Mouse (Mus musculus) heart, embryonic 15.5 days (tissue): ENCODE measurements at regions not wholly inside any gene's neighbourhood (a gene's known extent, or its start where the extent isn't known, plus 50 kb on each side); places are given as distances from the start of the nearest gene placed in this dataset.

Source experiments
- ATAC-seq: fragments of 200-750 bp; cut with Nextera tagmentation; replicated peaks from 2 replicates; pipeline ENCODE4 v1.8.0; 2017; ENCODE audit warnings: low read depth, moderate TSS enrichment; ENCODE audit not compliant: insufficient number of reproducible peaks, insufficient read depth, low FRiP score
- H3K27ac ChIP-seq: fragments of 300-500 bp; sonication (generic); 2 replicates; pipeline ENCODE4 v1.5.1; 2015; ENCODE audit warnings: mild to moderate bottlenecking, inconsistent platforms
- H3K27me3 ChIP-seq: fragments of 300-500 bp; sonication (generic); 2 replicates; pipeline ENCODE4 v1.6.1; 2015; ENCODE audit warnings: inconsistent platforms
- H3K36me3 ChIP-seq: fragments of 300-500 bp; sonication (generic); 2 replicates; pipeline ENCODE4 v1.6.1; 2015; ENCODE audit warnings: mild to moderate bottlenecking, inconsistent platforms
- H3K4me1 ChIP-seq: fragments of 300-500 bp; sonication (generic); replicated peaks from 2 replicates; pipeline ENCODE4 v1.6.1; 2015; ENCODE audit warnings: inconsistent platforms
- H3K4me2 ChIP-seq: fragments of 300-500 bp; sonication (generic); 2 replicates; pipeline ENCODE4 v1.6.1; 2015; ENCODE audit warnings: inconsistent platforms, mild to moderate bottlenecking, moderate library complexity
- H3K4me3 ChIP-seq: fragments of 300-500 bp; sonication (generic); 2 replicates; pipeline ENCODE4 v1.5.1; 2015; ENCODE audit warnings: mild to moderate bottlenecking, inconsistent platforms
- H3K9ac ChIP-seq: fragments of 300-500 bp; sonication (generic); 2 replicates; pipeline ENCODE4 v1.6.1; 2015; ENCODE audit warnings: mild to moderate bottlenecking, inconsistent platforms
- H3K9me3 ChIP-seq: fragments of 300-500 bp; sonication (generic); replicated peaks from 2 replicates; pipeline ENCODE4 v1.6.1; 2016; ENCODE audit warnings: inconsistent platforms
- WGBS: fragments of 180-500 bp; shearing (Covaris S2); methylation state at CpG from one replicate; pipeline ENCODE4 v1.1.7; 2015; ENCODE audit warnings: mixed read lengths; 5-methylcytosine and 5-hydroxymethylcytosine counted together

- no peak for ATAC-seq
- no peaks in the 10 kb centered on the region for H3K27me3 ChIP-seq
- H3K4me1 ChIP-seq, result no peaks in the 10 kb centered on the region
- H3K4me2 ChIP-seq, result no peak overlapping the region
- WGBS, result 55% methylated on average over 7 of the region's 7 CpGs
- H3K9ac ChIP-seq, result no peak overlapping the region
- no peaks in the 10 kb centered on the region for H3K36me3 ChIP-seq
- H3K27ac ChIP-seq, result no peak overlapping the region
- no peaks in the 10 kb centered on the region for H3K9me3 ChIP-seq
- H3K4me3 ChIP-seq, result no peak overlapping the region
Observed at GRCm38 (mm10) chr9:98685548-98685947, 84.1 kb upstream of the Mrps22 start.

GRCm38 (mm10) chr9:98684336-98684735, 82.9 kb upstream of the Mrps22 start:
- no peaks in the 10 kb centered on the region for H3K4me1 ChIP-seq
- no peak overlapping the region for H3K4me2 ChIP-seq
- no peak for ATAC-seq
- H3K9ac ChIP-seq, result no peak overlapping the region
- 85% methylated on average over 6 of the region's 6 CpGs for WGBS
- no peak overlapping the region for H3K27ac ChIP-seq
- H3K27me3 ChIP-seq, result no peaks in the 10 kb centered on the region
- no peak overlapping the region for H3K4me3 ChIP-seq
- no peaks in the 10 kb centered on the region for H3K9me3 ChIP-seq
- no peaks in the 10 kb centered on the region for H3K36me3 ChIP-seq

GRCm38 (mm10) chr9:98675612-98676011, 74.2 kb upstream of the Mrps22 start:
- Histone ChIP-seq H3K27ac (no peak overlapping the region), H3K4me2 (no peak overlapping the region), H3K4me3 (no peak overlapping the region), H3K27me3 (no peaks in the 10 kb centered on the region), H3K9me3 (no peaks in the 10 kb centered on the region), H3K9ac (no peak overlapping the region), H3K4me1 (no peaks in the 10 kb centered on the region), H3K36me3 (no peaks in the 10 kb centered on the region)
- 44% methylated on average over 7 of the region's 7 CpGs for whole genome bisulfite sequencing
- no peak for ATAC-seq

- no peak overlapping the region for H3K4me2 ChIP-seq
- no peaks in the 10 kb centered on the region for H3K36me3 ChIP-seq
- WGBS, result 76% methylated on average over 13 of the region's 13 CpGs
- no peaks in the 10 kb centered on the region for H3K9me3 ChIP-seq
- H3K27me3 ChIP-seq, result no peaks in the 10 kb centered on the region
- no peak for ATAC-seq
- H3K27ac ChIP-seq, result no peak overlapping the region
- no peak overlapping the region for H3K9ac ChIP-seq
- no peak overlapping the region for H3K4me3 ChIP-seq
- no peaks in the 10 kb centered on the region for H3K4me1 ChIP-seq
Observed at GRCm38 (mm10) chr9:98673461-98674114, 72.1 kb upstream of the Mrps22 start.

- Histone ChIP-seq H3K36me3 (no peaks in the 10 kb centered on the region), H3K4me2 (no peak overlapping the region), H3K9me3 (no peaks in the 10 kb centered on the region), H3K27ac (no peak overlapping the region), H3K4me1 (no peaks in the 10 kb centered on the region), H3K9ac (no peak overlapping the region), H3K27me3 (no peaks in the 10 kb centered on the region), H3K4me3 (no peak overlapping the region)
- ATAC-seq, result no peak
- WGBS, result 38% methylated on average over 9 of the region's 9 CpGs
Observed at GRCm38 (mm10) chr9:98672361-98672760, 70.9 kb upstream of the Mrps22 start.

- ATAC-seq, result no peak; the same call in 1 of the 2 replicates
- no peak overlapping the region for H3K4me3 ChIP-seq
- no peak overlapping the region for H3K9ac ChIP-seq
- no peaks in the 10 kb centered on the region for H3K36me3 ChIP-seq
- no peak overlapping the region for H3K27ac ChIP-seq
- no peaks in the 10 kb centered on the region for H3K27me3 ChIP-seq
- no peaks in the 10 kb centered on the region for H3K9me3 ChIP-seq
- no peaks in the 10 kb centered on the region for H3K4me1 ChIP-seq
- no peak overlapping the region for H3K4me2 ChIP-seq
- 75% methylated on average over 23 of the region's 23 CpGs for WGBS
Observed at GRCm38 (mm10) chr9:98668423-98669330, 67.2 kb upstream of the Mrps22 start.

GRCm38 (mm10) chr9:98667072-98667471, 65.6 kb upstream of the Mrps22 start:
- no peak overlapping the region for H3K9ac ChIP-seq
- 62% methylated on average over 3 of the region's 3 CpGs for WGBS
- H3K27me3 ChIP-seq, result no peaks in the 10 kb centered on the region

GRCm38 (mm10) chr9:98663011-98663410, 61.6 kb upstream of the Mrps22 start:
- no peaks in the 10 kb centered on the region for H3K4me1 ChIP-seq
- no peak overlapping the region for H3K4me2 ChIP-seq
- no peaks in the 10 kb centered on the region for H3K36me3 ChIP-seq
- no peak overlapping the region for H3K9ac ChIP-seq
- no peak overlapping the region for H3K27ac ChIP-seq
- no peaks in the 10 kb centered on the region for H3K27me3 ChIP-seq
- 67% methylated on average over 3 of the region's 3 CpGs for WGBS
- H3K9me3 ChIP-seq, result no peaks in the 10 kb centered on the region
- ATAC-seq, result no peak
- no peak overlapping the region for H3K4me3 ChIP-seq

More at GRCm38 (mm10) chr9:98667072-98667471, 65.6 kb upstream of the Mrps22 start:
- Histone ChIP-seq H3K36me3 (no peaks in the 10 kb centered on the region), H3K27ac (no peak overlapping the region), H3K4me3 (no peak overlapping the region), H3K4me1 (no peaks in the 10 kb centered on the region), H3K9me3 (no peaks in the 10 kb centered on the region), H3K4me2 (no peak overlapping the region)
- no peak for ATAC-seq

- no peak overlapping the region for H3K4me2 ChIP-seq
- H3K27ac ChIP-seq, result no peak overlapping the region
- no peak overlapping the region for H3K9ac ChIP-seq
- peaks cover 2% of the 10 kb centered on the region; the same call in 1 of the 2 replicates for H3K27me3 ChIP-seq
- no peak for ATAC-seq
- H3K4me1 ChIP-seq, result no peaks in the 10 kb centered on the region
- no peaks in the 10 kb centered on the region for H3K9me3 ChIP-seq
- no peaks in the 10 kb centered on the region for H3K36me3 ChIP-seq
- no peak overlapping the region for H3K4me3 ChIP-seq
- 80% methylated on average over 2 of the region's 2 CpGs for WGBS
Observed at GRCm38 (mm10) chr9:98651681-98652080, 50.2 kb upstream of the Mrps22 start.
